13 mouse cellular contexts compared by ENCODE assay signal in genomic region chr19:45903861-45904260, GRCm38 (mm10).
DNase-seq lines count a peak whose midpoint lies in the region; ATAC-seq lines count a peak whose summit lies in the region.
"Had no signal": no experiment of that assay in that cellular context is flagged by ENCODE, and none has a peak within 500 bp of the region (broad histone marks: within the 10 kb centered on the region; RNA-seq: fewer than 3 reads in every experiment).

No protein-coding gene starts in this region.

- no peaks in the 10 kb centered on the region for H3K27me3 ChIP-seq in kidney, embryonic 16.5 days (ENCODE audit: insufficient read depth, low read length)
- H3K27me3 ChIP-seq: forebrain, embryonic 13.5 days had no signal

- H3K4me3 ChIP-seq in kidney, embryonic 16.5 days (ENCODE audit: low read length) = no peak overlapping the region
- H3K4me3 ChIP-seq: forebrain, embryonic 13.5 days had no signal

- no peak overlapping the region for H3K4me2 ChIP-seq in kidney, embryonic 16.5 days (replicated peaks; ENCODE audit: low read depth, low read length)
- H3K4me2 ChIP-seq: forebrain, embryonic 13.5 days; liver, embryonic 11.5 days had no signal

- 79% methylated on average over 3 of the region's 3 CpGs for WGBS in kidney, embryonic 16.5 days

- peak; percentile 88 for DNase-seq in heart, adult 11 months
- DNase-seq in heart, adult 8-10 months (ENCODE audit: low spot score) = no peak
- peak; percentile 12 for DNase-seq in kidney, adult 18-20 months
- DNase-seq in cerebellum, adult 9-11 months = peak; percentile 5
- DNase-seq in cerebellum, postnatal 14 days = peak; percentile 60 to 65
- DNase-seq in thymus, postnatal 14 days = no peak
- DNase-seq: adrenal gland, adult 8-10 months; right cerebral cortex, postnatal 4 days had no signal

- ATAC-seq in kidney, embryonic 16.5 days (ENCODE audit: low FRiP score, low TSS enrichment) = no peak
- ATAC-seq: CD4-positive, CD25-positive, alpha-beta regulatory T cell, adult 4 months; forebrain, embryonic 13.5 days; inflammation-experienced regulatory T-cells, adult 6 months had no signal

- H3K36me3 ChIP-seq in kidney, embryonic 16.5 days (ENCODE audit: insufficient read depth, low read length) = no peaks in the 10 kb centered on the region; the same call in 1 of the 2 replicates

- no peaks in the 10 kb centered on the region for H3K9me3 ChIP-seq in kidney, embryonic 16.5 days (ENCODE audit: low read length)
- H3K9me3 ChIP-seq: forebrain, embryonic 13.5 days had no signal

- no peak overlapping the region for H3K9ac ChIP-seq in kidney, embryonic 16.5 days (replicated peaks; ENCODE audit: low read length)
- H3K9ac ChIP-seq: forebrain, embryonic 13.5 days had no signal

- no peaks in the 10 kb centered on the region for H3K4me1 ChIP-seq in kidney, embryonic 16.5 days (ENCODE audit: insufficient read depth, low read length)
- H3K4me1 ChIP-seq: forebrain, embryonic 13.5 days had no signal

- H3K27ac ChIP-seq in kidney, embryonic 16.5 days (ENCODE audit: low read length) = no peak overlapping the region
- H3K27ac ChIP-seq: forebrain, embryonic 13.5 days had no signal

Comparison
In these comparisons a context has a peak if more than half of its experiments do, and no peak if none do; other contexts are left out.
1. DNase-seq: peak in heart, adult 11 months (single experiment), kidney, adult 18-20 months (single experiment), cerebellum, adult 9-11 months (single experiment) and cerebellum, postnatal 14 days (2 of 2); none in heart, adult 8-10 months (single experiment) and thymus, postnatal 14 days (single experiment).